Mouse (Mus musculus): ENCODE results near the gene Plxna3.
A peak's percentile ranks its signal among the peaks of the same experiment; 100 is the strongest.
"Not testable (repeated sequence)": the region's sequence is repeated elsewhere in the genome, so short reads cannot be mapped to it uniquely, and the experiment has no call there.

The Plxna3 gene

GRCm38 (mm10) chrX:74328725-74329161, at the start of gene Plxna3:
Plxna3 (plus strand) TSS chrX:74329066.
- peak; percentile 62 to 65 for DNase-seq (ENCODE audit: low spot score in 2 of 2)

GRCm38 (mm10) chrX:74281041-74281731, 47.7 kb upstream of the Plxna3 start:
- no peak for DNase-seq (ENCODE audit: low spot score in 2 of 2)

- DNase-seq (ENCODE audit: low spot score in 2 of 2): peak; percentile 87 to 88
These were observed 47.0 kb upstream of the Plxna3 start, which contains the start of the genes Taz and Dnase1l1 for GRCm38 (mm10) chrX:74281732-74282394. Taz (plus strand) TSS chrX:74281912. Dnase1l1 (minus strand) TSS chrX:74282337.

GRCm38 (mm10) chrX:74282395-74283091, 46.3 kb upstream of the Plxna3 start:
- DNase-seq (ENCODE audit: low spot score in 2 of 2): peak; percentile 83 to 89

GRCm38 (mm10) chrX:74283092-74283437, 45.8 kb upstream of the Plxna3 start:
- no peak for DNase-seq (ENCODE audit: low spot score in 2 of 2)

GRCm38 (mm10) chrX:74293431-74293830, 35.4 kb upstream of the Plxna3 start:
- no peak for DNase-seq (ENCODE audit: low spot score in 2 of 2)

- peak; percentile 94 to 96 for DNase-seq (ENCODE audit: low spot score in 2 of 2)
These were observed 32.1 kb upstream of the Plxna3 start, which contains the start of gene Atp6ap1 for GRCm38 (mm10) chrX:74296538-74297448. Atp6ap1 (plus strand) TSS chrX:74297097.

GRCm38 (mm10) chrX:74298348-74298747, 30.5 kb upstream of the Plxna3 start:
- DNase-seq (ENCODE audit: low spot score in 2 of 2): no peak

- DNase-seq (ENCODE audit: low spot score in 2 of 2): no peak
These were observed 29.1 kb upstream of the Plxna3 start for GRCm38 (mm10) chrX:74299721-74300120.

- peak; percentile 59 to 74 for DNase-seq (ENCODE audit: low spot score in 2 of 2)
These were observed 23.8 kb upstream of the Plxna3 start, which contains the start of gene Gdi1 for GRCm38 (mm10) chrX:74304867-74305700. Gdi1 (plus strand) TSS chrX:74304998.

- peak; percentile 87 to 88 for DNase-seq (ENCODE audit: low spot score in 2 of 2)
These were observed 16.1 kb upstream of the Plxna3 start, which contains the start of gene Fam50a for GRCm38 (mm10) chrX:74312540-74313464. Fam50a (plus strand) TSS chrX:74313033.

- DNase-seq (ENCODE audit: low spot score in 2 of 2): no peak
These were observed 377 bp downstream of the Plxna3 start for GRCm38 (mm10) chrX:74329215-74329671.

GRCm38 (mm10) chrX:74330166-74330930, 1.5 kb downstream of the Plxna3 start:
- no peak for DNase-seq (ENCODE audit: low spot score in 2 of 2)

- DNase-seq (ENCODE audit: low spot score in 2 of 2): no peak
These were observed 24.0 kb downstream of the Plxna3 start for GRCm38 (mm10) chrX:74352645-74353466.

- DNase-seq (ENCODE audit: low spot score in 2 of 2): peak; percentile 74 to 79
These were observed 24.6 kb downstream of the Plxna3 start, which contains the start of gene Lage3 for GRCm38 (mm10) chrX:74353467-74353770. Lage3 (minus strand) TSS chrX:74353618.

GRCm38 (mm10) chrX:74357069-74357468, 28.2 kb downstream of the Plxna3 start:
- not testable (repeated sequence) for DNase-seq (ENCODE audit: low spot score in 2 of 2)

GRCm38 (mm10) chrX:74359171-74359570, 30.3 kb downstream of the Plxna3 start:
- DNase-seq (ENCODE audit: low spot score in 2 of 2): no peak

Data from heart, adult 9 months (tissue).